Mouse (Mus musculus) lung, postnatal 0 days (tissue): ENCODE measurements around the gene Shh.

Source experiments
- CTCF ChIP-seq: IDR thresholded peaks from 2 replicates; pipeline ENCODE4 v1.5.1; 2016; ENCODE audit warnings: antibody characterized with exemption, mild to moderate bottlenecking
- EP300 ChIP-seq: IDR thresholded peaks from 2 replicates; pipeline ENCODE4 v1.6.1; 2016; ENCODE audit warnings: antibody characterized with exemption, mild to moderate bottlenecking, control low read depth

GRCm38 (mm10) chr5:28469525-28470202 is 2.6 kb upstream of the Shh start:
- peak; percentile 79 for TF ChIP-seq CTCF
- no peak for TF ChIP-seq EP300
